ENCODE assay signal across 17 mouse cellular contexts in genomic region chr9:27269904-27270303, GRCm38 (mm10). TPM values are rescaled to one million over a fixed set of nuclear protein-coding genes. Genes with fewer than 3 reads are reported as not detected.
"Had no signal": no experiment of that assay in that cellular context is flagged by ENCODE, and none has a peak within 500 bp of the region (broad histone marks: within the 10 kb centered on the region; RNA-seq: fewer than 3 reads in every experiment).

No protein-coding gene starts in this region.

- DNase-seq: liver, postnatal 0 days; lung, adult 2 months; lung, postnatal 14 days; lung, postnatal 36 days; right cerebral cortex, postnatal 14 days; thymus, adult 2 months; thymus, postnatal 25 days had no signal

- H3K27me3 ChIP-seq: lung, embryonic 15.5 days; megakaryocyte, embryonic 14.5 days; midbrain, embryonic 13.5 days; midbrain, embryonic 15.5 days; neural tube, embryonic 12.5 days; stomach, embryonic 15.5 days had no signal

- H3K4me3 ChIP-seq: lung, embryonic 15.5 days; megakaryocyte, embryonic 14.5 days; midbrain, embryonic 13.5 days; midbrain, embryonic 15.5 days; neural tube, embryonic 12.5 days; stomach, embryonic 15.5 days had no signal

- H3K4me2 ChIP-seq: lung, embryonic 15.5 days; midbrain, embryonic 11.5 days; midbrain, embryonic 13.5 days; midbrain, embryonic 15.5 days; neural tube, embryonic 12.5 days; stomach, embryonic 15.5 days had no signal

- H3K9me3 ChIP-seq: lung, embryonic 15.5 days; midbrain, embryonic 13.5 days; midbrain, embryonic 15.5 days; neural tube, embryonic 12.5 days; stomach, embryonic 15.5 days had no signal

- H3K9ac ChIP-seq: liver, postnatal 0 days; lung, embryonic 15.5 days; midbrain, embryonic 13.5 days; midbrain, embryonic 15.5 days; neural tube, embryonic 12.5 days; stomach, embryonic 15.5 days had no signal

- H3K36me3 ChIP-seq: lung, embryonic 15.5 days; midbrain, embryonic 13.5 days; midbrain, embryonic 15.5 days; neural tube, embryonic 12.5 days; stomach, embryonic 15.5 days had no signal

- H3K27ac ChIP-seq: lung, embryonic 15.5 days; macrophage; midbrain, embryonic 13.5 days; midbrain, embryonic 15.5 days; neural tube, embryonic 12.5 days; stomach, embryonic 15.5 days; stomach, postnatal 0 days had no signal

- H3K4me1 ChIP-seq: lung, embryonic 15.5 days; midbrain, embryonic 15.5 days; neural tube, embryonic 12.5 days; stomach, embryonic 15.5 days had no signal

- ATAC-seq: liver, postnatal 0 days; lung, postnatal 0 days; midbrain, embryonic 13.5 days; midbrain, embryonic 15.5 days had no signal

RNA-seq across cellular contexts. Expression of gene Igsf9b, which starts 29.1 kb away (rescaled TPM):
- polyA plus RNA-seq: macrophage had no signal
